Comparison of ENCODE assay signal across 14 mouse cellular contexts in the genomic region with DNA sequence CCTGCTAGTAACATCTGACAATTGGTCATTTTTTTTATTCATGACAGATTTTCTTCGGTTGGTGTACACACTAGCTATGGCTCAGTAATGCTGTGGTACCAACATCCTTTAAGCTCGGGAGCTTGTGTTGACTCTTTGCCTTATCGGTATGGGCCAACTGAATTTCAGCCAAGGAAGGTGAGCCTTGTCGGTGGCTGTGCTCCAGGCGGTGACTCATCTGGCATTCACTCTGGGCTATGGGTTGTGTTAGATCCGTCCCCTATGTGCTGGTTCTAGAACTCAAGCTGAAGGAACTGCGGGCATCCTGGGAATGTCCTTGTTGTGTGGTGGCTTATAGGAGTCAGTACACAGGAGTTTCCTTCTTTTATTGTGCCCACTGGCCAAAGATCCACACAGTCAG. TPM values are rescaled to one million over a fixed set of nuclear protein-coding genes. Genes with fewer than 3 reads are reported as not detected.
A peak's percentile ranks its signal among the peaks of the same experiment; 100 is the strongest.
DNase-seq lines count a peak whose midpoint lies in the region; ATAC-seq and TF ChIP-seq lines count a peak whose summit lies in the region.
"Had no signal": no experiment of that assay in that cellular context is flagged by ENCODE, and none has a peak within 500 bp of the region (broad histone marks: within the 10 kb centered on the region; RNA-seq: fewer than 3 reads in every experiment).

No protein-coding gene starts in this region.

- no peak overlapping the region for H3K9ac ChIP-seq in kidney, embryonic 15.5 days
- H3K9ac ChIP-seq in hindbrain, embryonic 13.5 days, result no peak overlapping the region
- H3K9ac ChIP-seq: hindbrain, embryonic 14.5 days; midbrain, embryonic 15.5 days; neural tube, embryonic 15.5 days had no signal

- ATAC-seq in kidney, embryonic 15.5 days (replicated peaks; ENCODE audit: low FRiP score), result no peak
- no peak for ATAC-seq in hindbrain, embryonic 13.5 days (ENCODE audit: low FRiP score)
- ATAC-seq: midbrain, embryonic 15.5 days had no signal

- 86% methylated on average over 7 of the region's 7 CpGs for WGBS in kidney, embryonic 15.5 days
- WGBS in hindbrain, embryonic 13.5 days, result 91% methylated on average over 7 of the region's 7 CpGs

- DNase-seq in gastrocnemius, adult 2 months, result peak; percentile 68
- DNase-seq in gastrocnemius, postnatal 4 days (ENCODE audit: low spot score in 2 of 2), result no peak
- DNase-seq in 3134 (ENCODE audit: extremely low read depth, insufficient read length, low spot score), result peak; percentile 17
- DNase-seq in adrenal gland, postnatal 14 days, result peak; percentile 55
- DNase-seq in cerebellum, postnatal 36 days, result peak; percentile 94 to 98
- no peak for DNase-seq in thymus, postnatal 10 days (ENCODE audit: low spot score in 2 of 2)
- DNase-seq: thymus, postnatal 4 days had no signal

- intact Hi-C loops in gastrocnemius, adult 2 months (cut with DNase I), result no loop called here

- H3K27me3 ChIP-seq in kidney, embryonic 15.5 days, result no peaks in the 10 kb centered on the region
- no peaks in the 10 kb centered on the region for H3K27me3 ChIP-seq in hindbrain, embryonic 13.5 days
- H3K27me3 ChIP-seq: midbrain, embryonic 15.5 days; neural tube, embryonic 15.5 days had no signal

- H3K4me1 ChIP-seq in kidney, embryonic 15.5 days, result no peaks in the 10 kb centered on the region
- H3K4me1 ChIP-seq in hindbrain, embryonic 13.5 days (replicated peaks), result no peaks in the 10 kb centered on the region
- H3K4me1 ChIP-seq: midbrain, embryonic 15.5 days; neural tube, embryonic 15.5 days had no signal

- no peak overlapping the region for H3K27ac ChIP-seq in gastrocnemius, adult 2 months
- H3K27ac ChIP-seq in kidney, embryonic 15.5 days, result no peak overlapping the region
- H3K27ac ChIP-seq in hindbrain, embryonic 13.5 days, result no peak overlapping the region
- H3K27ac ChIP-seq: hindbrain, embryonic 14.5 days; kidney, postnatal 0 days; midbrain, embryonic 15.5 days; neural tube, embryonic 15.5 days had no signal

- H3K9me3 ChIP-seq in kidney, embryonic 15.5 days (replicated peaks), result no peaks in the 10 kb centered on the region
- H3K9me3 ChIP-seq in hindbrain, embryonic 13.5 days, result no peaks in the 10 kb centered on the region
- H3K9me3 ChIP-seq: midbrain, embryonic 15.5 days; neural tube, embryonic 15.5 days had no signal

- no peak for TF ChIP-seq CTCF in gastrocnemius, adult 2 months (IDR thresholded peaks at IDR 0.05)

- H3K4me3 ChIP-seq in gastrocnemius, adult 2 months, result no peak overlapping the region
- H3K4me3 ChIP-seq in kidney, embryonic 15.5 days (replicated peaks), result no peak overlapping the region
- H3K4me3 ChIP-seq in hindbrain, embryonic 13.5 days, result no peak overlapping the region
- H3K4me3 ChIP-seq: midbrain, embryonic 15.5 days; neural tube, embryonic 15.5 days had no signal

- H3K4me2 ChIP-seq in kidney, embryonic 15.5 days, result no peak overlapping the region
- no peak overlapping the region for H3K4me2 ChIP-seq in hindbrain, embryonic 13.5 days
- H3K4me2 ChIP-seq: hindbrain, embryonic 14.5 days; midbrain, embryonic 15.5 days; neural tube, embryonic 15.5 days had no signal

- no peaks in the 10 kb centered on the region for H3K36me3 ChIP-seq in kidney, embryonic 15.5 days
- H3K36me3 ChIP-seq in hindbrain, embryonic 13.5 days, result no peaks in the 10 kb centered on the region
- H3K36me3 ChIP-seq: midbrain, embryonic 15.5 days; neural tube, embryonic 15.5 days had no signal

RNA-seq across cellular contexts. Expression of gene Rnf182, which starts 14.3 kb away (rescaled TPM):
- under 1 TPM in 1 of 2 experiments, not detected in 1; 0.08 TPM for total RNA-seq in gastrocnemius, adult 2 months (2021)
- total RNA-seq in gastrocnemius, postnatal 4 days (2021), result under 1 TPM; 0.39 TPM
- 1.2 and 1.3 TPM in 2 replicates for total RNA-seq in adrenal gland, postnatal 14 days (2021)
- polyA plus RNA-seq in kidney, embryonic 15.5 days (2015; fragmentation: Nextera tagmentation; extraction: Ambion mirVana), result 1.3 and 2.3 TPM in 2 replicates
- 34.0 and 36.1 TPM in 2 replicates for polyA plus RNA-seq in hindbrain, embryonic 13.5 days (2015; fragmentation: Nextera tagmentation; extraction: Ambion mirVana)
- polyA plus RNA-seq: liver, embryonic 16.5 days had no signal

Comparison
In these comparisons a context has a peak if more than half of its experiments do, and no peak if none do; other contexts are left out.
1. DNase-seq: peak in gastrocnemius, adult 2 months (single experiment), 3134 (single experiment), adrenal gland, postnatal 14 days (single experiment) and cerebellum, postnatal 36 days (2 of 2); none in gastrocnemius, postnatal 4 days (0 of 2) and thymus, postnatal 10 days (0 of 2).